Mouse (Mus musculus) E14TG2a.4 (cell line): ENCODE measurements around the gene Vat1.
A peak's percentile ranks its signal among the peaks of the same experiment; 100 is the strongest.
"Not testable (repeated sequence)": the region's sequence is repeated elsewhere in the genome, so short reads cannot be mapped to it uniquely, and the experiment has no call there.

Experiments
- H3K27me3 ChIP-seq: 2 replicates; pipeline ENCODE4 v1.6.1; 2014; ENCODE audit warnings: low read length, control low read depth; ENCODE audit not compliant: insufficient read depth
- H3K36me3 ChIP-seq: 2 replicates; pipeline ENCODE4 v1.6.1; 2014; ENCODE audit warnings: low read length, control low read depth; ENCODE audit not compliant: insufficient read depth
- H3K4me1 ChIP-seq: replicated peaks from 2 replicates; pipeline ENCODE4 v1.6.1; 2014; ENCODE audit warnings: low read depth, low read length, control low read depth
- H3K4me3 ChIP-seq: replicated peaks from 2 replicates; pipeline ENCODE4 v1.5.1; 2014; ENCODE audit warnings: mild to moderate bottlenecking, low read length
- H3K9me3 ChIP-seq: 2 replicates; pipeline ENCODE4 v1.6.1; 2014; ENCODE audit warnings: low read length, control low read depth
- CTCF ChIP-seq: conservative IDR thresholded peaks from 2 replicates; pipeline ENCODE4 v1.5.1; 2014; ENCODE audit warnings: low read length
- NANOG ChIP-seq: IDR thresholded peaks from 2 replicates; pipeline ENCODE4 v1.6.1; 2014; ENCODE audit warnings: borderline replicate concordance, low read length, mixed read lengths
- POU5F1 ChIP-seq: IDR thresholded peaks from 2 replicates; pipeline ENCODE4 v1.6.1; 2014; ENCODE audit warnings: low read length, borderline replicate concordance

Gene Vat1

GRCm38 (mm10) chr11:101479171-101479635, 13.2 kb upstream of the Vat1 start:
- Histone ChIP-seq H3K9me3 (no peaks in the 10 kb centered on the region), H3K27me3 (peaks cover 6% of the 10 kb centered on the region; the same call in 1 of the 2 replicates), H3K36me3 (no peaks in the 10 kb centered on the region), H3K4me3 (peak overlapping the region; percentile 71), H3K4me1 (peaks cover 53% of the 10 kb centered on the region)
- no peak for TF ChIP-seq NANOG
- no peak for TF ChIP-seq CTCF
- no peak for TF ChIP-seq POU5F1

- H3K4me1 ChIP-seq: peaks cover 48% of the 10 kb centered on the region
- H3K27me3 ChIP-seq: peaks cover 18% of the 10 kb centered on the region
- TF ChIP-seq CTCF: no peak
- no peak for TF ChIP-seq POU5F1
- no peak for TF ChIP-seq NANOG
- no peaks in the 10 kb centered on the region for H3K9me3 ChIP-seq
- H3K4me3 ChIP-seq: 0 out of 2 replicates have a peak overlapping the region, but pooled peaks have one; percentile 17
- no peaks in the 10 kb centered on the region for H3K36me3 ChIP-seq
Observed at GRCm38 (mm10) chr11:101477552-101478211, 11.7 kb upstream of the Vat1 start.

- no peak for TF ChIP-seq CTCF
- no peak for TF ChIP-seq NANOG
- TF ChIP-seq POU5F1: no peak
- Histone ChIP-seq H3K9me3 (no peaks in the 10 kb centered on the region), H3K4me3 (no peak overlapping the region), H3K27me3 (peaks cover 23% of the 10 kb centered on the region), H3K36me3 (no peaks in the 10 kb centered on the region), H3K4me1 (peaks cover 53% of the 10 kb centered on the region)
Observed at GRCm38 (mm10) chr11:101477194-101477551, 11.1 kb upstream of the Vat1 start.

DNA sequence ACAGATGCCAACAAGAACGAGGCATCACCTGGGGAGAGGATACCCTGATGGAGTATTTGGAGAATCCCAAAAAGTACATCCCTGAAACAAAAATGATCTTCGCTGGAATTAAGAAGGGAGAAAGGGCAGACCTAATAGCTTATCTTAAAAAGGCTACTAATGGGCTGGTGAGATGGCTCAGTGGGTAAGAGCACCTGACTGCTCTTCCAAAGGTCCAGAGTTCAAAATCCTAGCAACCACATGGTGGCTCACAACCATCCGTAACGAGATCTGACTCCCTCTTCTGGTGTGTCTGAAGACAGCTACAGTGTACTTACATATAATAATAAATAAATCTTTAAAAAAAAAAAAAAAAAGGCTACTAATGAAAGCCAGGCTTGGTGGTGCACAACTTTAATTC, 10.3 kb upstream of the Vat1 start:
- Histone ChIP-seq H3K4me1 (peaks cover 60% of the 10 kb centered on the region), H3K27me3 (peaks cover 31% of the 10 kb centered on the region)
- H3K36me3 ChIP-seq, H3K4me3 ChIP-seq, H3K9me3 ChIP-seq: not testable (repeated sequence)

- H3K4me3 ChIP-seq: no peak overlapping the region
- TF ChIP-seq CTCF: no peak
- TF ChIP-seq POU5F1: no peak
- TF ChIP-seq NANOG: no peak
- peaks cover 59% of the 10 kb centered on the region for H3K4me1 ChIP-seq
- H3K9me3 ChIP-seq: no peaks in the 10 kb centered on the region
- peaks cover 13% of the 10 kb centered on the region for H3K36me3 ChIP-seq
- peaks cover 48% of the 10 kb centered on the region for H3K27me3 ChIP-seq
Observed at GRCm38 (mm10) chr11:101474298-101474697, 8.3 kb upstream of the Vat1 start.

GRCm38 (mm10) chr11:101473686-101474085, 7.7 kb upstream of the Vat1 start:
- peaks cover 54% of the 10 kb centered on the region for H3K27me3 ChIP-seq
- H3K9me3 ChIP-seq, H3K4me3 ChIP-seq: not testable (repeated sequence)
- peaks cover 13% of the 10 kb centered on the region for H3K36me3 ChIP-seq
- peaks cover 59% of the 10 kb centered on the region for H3K4me1 ChIP-seq

DNA sequence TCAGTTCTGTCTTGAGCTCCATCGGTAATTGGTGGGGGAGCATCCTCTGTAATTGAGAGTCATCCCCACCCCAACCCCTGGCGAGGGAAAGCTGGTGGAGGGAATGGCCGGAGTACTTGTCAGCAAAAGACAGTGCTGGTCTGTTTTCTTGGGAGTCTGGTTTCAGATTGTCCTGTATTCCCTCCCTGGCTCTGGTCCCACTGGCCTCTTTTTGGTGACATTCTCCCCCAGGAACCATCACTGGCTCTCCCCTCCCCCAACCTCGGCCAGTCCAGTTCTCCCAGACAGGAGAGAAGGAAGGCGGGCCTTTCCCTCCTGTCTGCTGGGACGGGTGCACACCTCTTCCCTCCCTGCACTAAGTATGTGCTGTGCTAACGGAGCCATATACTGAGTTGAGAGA, 6.3 kb upstream of the Vat1 start:
- TF ChIP-seq POU5F1 (no peak), CTCF (no peak), NANOG (no peak)
- Histone ChIP-seq H3K27me3 (peaks cover 63% of the 10 kb centered on the region), H3K9me3 (no peaks in the 10 kb centered on the region), H3K36me3 (peaks cover 13% of the 10 kb centered on the region), H3K4me1 (peaks cover 54% of the 10 kb centered on the region), H3K4me3 (no peak overlapping the region)

- Histone ChIP-seq H3K4me3 (no peak overlapping the region), H3K4me1 (peaks cover 54% of the 10 kb centered on the region), H3K9me3 (no peaks in the 10 kb centered on the region), H3K27me3 (peaks cover 66% of the 10 kb centered on the region), H3K36me3 (peaks cover 13% of the 10 kb centered on the region)
- TF ChIP-seq POU5F1 (no peak), NANOG (no peak), CTCF (no peak)
Observed at GRCm38 (mm10) chr11:101471926-101472325, 5.9 kb upstream of the Vat1 start.

GRCm38 (mm10) chr11:101470206-101470605, 4.2 kb upstream of the Vat1 start:
- 0 out of 2 replicates have a peak overlapping the region, but pooled peaks have one; percentile 20 for H3K4me3 ChIP-seq
- H3K9me3 ChIP-seq: no peaks in the 10 kb centered on the region
- H3K27me3 ChIP-seq: peaks cover 69% of the 10 kb centered on the region
- TF ChIP-seq POU5F1 (no peak), CTCF (no peak), NANOG (no peak)
- peaks cover 13% of the 10 kb centered on the region for H3K36me3 ChIP-seq
- peaks cover 62% of the 10 kb centered on the region for H3K4me1 ChIP-seq
